Mouse (Mus musculus): ENCODE results near the gene Tspan31. TPM values are rescaled to one million over a fixed set of nuclear protein-coding genes. Genes with fewer than 3 reads are reported as not detected.

Gene Tspan31
- polyA plus RNA-seq, 1 experiment from 2014 or later, result 130 TPM

GRCm38 (mm10) chr10:127107563-127108261, 37.6 kb upstream of the Tspan31 start:
- Histone ChIP-seq H3K4me3 (ENCODE audit: low read depth, low read length) (no peak overlapping the region), H3K4me1 (ENCODE audit: insufficient read depth) (no peaks in the 10 kb centered on the region), H3K9me3 (ENCODE audit: low read depth, low read length) (no peaks in the 10 kb centered on the region), H3K27ac (ENCODE audit: low read depth) (no peak overlapping the region), H3K9ac (no peak overlapping the region), H3K27me3 (ENCODE audit: insufficient read depth, low read length) (no peaks in the 10 kb centered on the region), H3K4me2 (no peak overlapping the region), H3K36me3 (ENCODE audit: insufficient read depth) (peaks cover 11% of the 10 kb centered on the region)
- TF ChIP-seq CTCF (IDR thresholded peaks at IDR 0.05; ENCODE audit: low read depth), result no peak
- ATAC-seq (ENCODE audit: insufficient read depth), result no peak
- no peak for DNase-seq
- WGBS, result 82% methylated on average over 16 of the region's 16 CpGs

DNA sequence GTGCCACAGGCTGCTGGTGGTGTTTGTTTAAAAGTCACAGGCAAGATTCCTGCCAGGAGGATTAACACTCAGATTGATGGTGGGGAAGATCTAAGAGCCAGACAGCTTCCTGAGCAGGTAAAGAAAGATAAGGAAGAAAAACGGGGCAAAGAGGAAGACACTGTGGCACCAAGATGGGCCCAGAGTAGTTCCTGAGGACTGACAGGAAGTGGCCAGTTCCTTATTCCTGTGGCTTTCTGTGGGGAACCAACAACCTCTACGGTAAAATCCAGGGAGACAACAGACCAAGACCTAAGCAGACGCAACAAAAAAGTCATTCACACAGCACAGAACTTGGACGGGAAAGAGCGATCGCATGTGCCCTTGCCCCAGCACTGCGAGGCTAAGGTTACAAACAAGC, 33.6 kb upstream of the Tspan31 start:
- Histone ChIP-seq H3K9me3 (ENCODE audit: low read depth, low read length) (no peaks in the 10 kb centered on the region), H3K9ac (no peak overlapping the region), H3K27me3 (ENCODE audit: insufficient read depth, low read length) (no peaks in the 10 kb centered on the region), H3K4me1 (ENCODE audit: insufficient read depth) (no peaks in the 10 kb centered on the region), H3K4me3 (ENCODE audit: low read depth, low read length) (no peak overlapping the region), H3K27ac (ENCODE audit: low read depth) (no peak overlapping the region), H3K4me2 (no peak overlapping the region), H3K36me3 (ENCODE audit: insufficient read depth) (peaks cover 24% of the 10 kb centered on the region)
- ATAC-seq (ENCODE audit: insufficient read depth) (no peak), DNase-seq (no peak)
- 61% methylated on average over 7 of the region's 7 CpGs for WGBS
- no peak for TF ChIP-seq CTCF (IDR thresholded peaks at IDR 0.05; ENCODE audit: low read depth)

DNA sequence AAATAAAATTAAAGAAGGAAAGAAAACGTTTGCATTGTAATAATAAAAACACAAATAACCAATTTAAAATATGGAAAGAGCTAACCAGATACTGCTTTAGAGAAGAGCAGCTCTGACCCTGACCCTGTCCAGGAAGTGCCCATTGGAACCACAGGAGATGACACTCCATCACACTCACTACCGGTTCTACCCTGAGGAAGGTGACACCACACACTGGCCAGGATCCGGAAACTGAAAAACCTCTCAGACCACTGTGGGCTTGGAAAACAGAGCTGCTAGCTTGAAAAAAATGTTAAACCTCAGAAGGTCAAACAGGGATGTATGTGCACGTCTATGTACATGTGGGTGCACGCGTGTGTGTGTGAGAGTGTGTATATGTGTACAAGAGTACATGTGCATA, 31.1 kb upstream of the Tspan31 start:
- 72% methylated on average over 6 of the region's 6 CpGs for WGBS
- Histone ChIP-seq H3K36me3 (ENCODE audit: insufficient read depth) (peaks cover 42% of the 10 kb centered on the region), H3K4me2 (no peak overlapping the region)

DNA sequence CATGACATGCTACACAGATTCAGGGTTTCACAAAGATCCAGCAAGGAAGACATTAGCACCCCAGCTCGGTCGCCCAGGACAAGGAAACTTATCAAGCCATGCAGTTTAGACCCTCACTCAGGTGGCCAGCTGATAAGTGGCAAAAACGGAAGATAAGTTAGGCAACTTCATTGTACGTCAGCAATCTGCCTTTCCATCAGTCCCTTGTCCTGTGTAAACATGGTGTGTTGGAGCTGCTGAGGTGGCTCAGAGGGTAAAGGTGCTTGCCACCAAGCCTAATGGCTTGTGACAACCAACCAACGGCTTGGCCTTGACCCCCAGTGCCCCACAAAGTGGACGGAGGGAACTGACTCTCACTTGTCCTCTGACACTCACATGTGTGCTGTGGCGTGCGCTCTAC, 30.4 kb upstream of the Tspan31 start:
- H3K4me1 ChIP-seq (ENCODE audit: insufficient read depth), result no peaks in the 10 kb centered on the region
- no peak overlapping the region for H3K27ac ChIP-seq (ENCODE audit: low read depth)
- ATAC-seq (ENCODE audit: insufficient read depth) (no peak), DNase-seq (no peak)
- no peak overlapping the region for H3K4me3 ChIP-seq (ENCODE audit: low read depth, low read length)
- no peaks in the 10 kb centered on the region for H3K9me3 ChIP-seq (ENCODE audit: low read depth, low read length)
- H3K9ac ChIP-seq, result no peak overlapping the region
- no peaks in the 10 kb centered on the region for H3K27me3 ChIP-seq (ENCODE audit: insufficient read depth, low read length)
- H3K4me2 ChIP-seq, result no peak overlapping the region
- peaks cover 45% of the 10 kb centered on the region for H3K36me3 ChIP-seq (ENCODE audit: insufficient read depth)
- no peak for TF ChIP-seq CTCF (IDR thresholded peaks at IDR 0.05; ENCODE audit: low read depth)
- 65% methylated on average over 8 of the region's 8 CpGs for whole genome bisulfite sequencing

More for the DNA sequence above, 31.1 kb upstream of the Tspan31 start:
- no peak for ATAC-seq (ENCODE audit: insufficient read depth)
- H3K9ac ChIP-seq, result no peak overlapping the region
- no peak for TF ChIP-seq CTCF (IDR thresholded peaks at IDR 0.05; ENCODE audit: low read depth)
- H3K9me3 ChIP-seq (ENCODE audit: low read depth, low read length), result no peaks in the 10 kb centered on the region
- H3K27me3 ChIP-seq (ENCODE audit: insufficient read depth, low read length), result no peaks in the 10 kb centered on the region
- H3K27ac ChIP-seq (ENCODE audit: low read depth), result no peak overlapping the region
- no peak overlapping the region for H3K4me3 ChIP-seq (ENCODE audit: low read depth, low read length)
- no peaks in the 10 kb centered on the region for H3K4me1 ChIP-seq (ENCODE audit: insufficient read depth)
- no peak for DNase-seq

GRCm38 (mm10) chr10:127099868-127100267, 29.8 kb upstream of the Tspan31 start:
- H3K4me1 ChIP-seq (ENCODE audit: insufficient read depth), result 0 out of 2 replicates have a peak, but pooled peaks cover 4% of the 10 kb centered on the region
- H3K27me3 ChIP-seq (ENCODE audit: insufficient read depth, low read length), result no peaks in the 10 kb centered on the region
- no peak overlapping the region for H3K4me3 ChIP-seq (ENCODE audit: low read depth, low read length)
- no peak for ATAC-seq (ENCODE audit: insufficient read depth)
- peaks cover 44% of the 10 kb centered on the region for H3K36me3 ChIP-seq (ENCODE audit: insufficient read depth)
- H3K9ac ChIP-seq, result no peak overlapping the region
- H3K4me2 ChIP-seq, result no peak overlapping the region
- H3K9me3 ChIP-seq (ENCODE audit: low read depth, low read length), result no peaks in the 10 kb centered on the region
- DNase-seq, result no peak
- H3K27ac ChIP-seq (ENCODE audit: low read depth), result no peak overlapping the region
- no peak for TF ChIP-seq CTCF (IDR thresholded peaks at IDR 0.05; ENCODE audit: low read depth)
- 89% methylated on average over 15 of the region's 15 CpGs for WGBS

DNA sequence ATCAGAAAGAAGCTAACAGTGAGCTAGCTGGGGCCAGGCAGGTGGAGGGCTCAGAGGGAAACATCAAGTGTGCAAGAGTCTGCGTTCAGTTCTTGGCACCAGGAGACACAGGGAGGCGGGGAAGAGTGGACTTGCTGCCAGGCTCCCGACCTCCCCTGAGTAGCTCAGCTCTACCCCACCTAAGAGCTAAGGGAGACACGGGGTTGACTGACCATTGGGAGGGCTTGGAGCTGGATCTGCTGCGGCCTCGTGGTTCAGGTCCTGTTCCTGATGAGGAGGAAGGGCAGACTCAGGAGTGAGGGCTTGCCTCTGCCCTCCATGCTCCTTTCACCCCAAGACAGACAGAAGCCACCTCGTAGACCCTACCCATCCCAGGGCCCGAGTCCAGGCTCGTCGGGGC, 29.1 kb upstream of the Tspan31 start:
- Histone ChIP-seq H3K9me3 (ENCODE audit: low read depth, low read length) (no peaks in the 10 kb centered on the region), H3K4me3 (ENCODE audit: low read depth, low read length) (no peak overlapping the region), H3K9ac (no peak overlapping the region), H3K4me2 (no peak overlapping the region), H3K27me3 (ENCODE audit: insufficient read depth, low read length) (no peaks in the 10 kb centered on the region), H3K36me3 (ENCODE audit: insufficient read depth) (peaks cover 44% of the 10 kb centered on the region), H3K4me1 (ENCODE audit: insufficient read depth) (0 out of 2 replicates have a peak, but pooled peaks cover 5% of the 10 kb centered on the region), H3K27ac (ENCODE audit: low read depth) (no peak overlapping the region)
- no peak for ATAC-seq (ENCODE audit: insufficient read depth)
- 76% methylated on average over 10 of the region's 10 CpGs for WGBS
- TF ChIP-seq CTCF (IDR thresholded peaks at IDR 0.05; ENCODE audit: low read depth), result no peak
- DNase-seq, result no peak

DNA sequence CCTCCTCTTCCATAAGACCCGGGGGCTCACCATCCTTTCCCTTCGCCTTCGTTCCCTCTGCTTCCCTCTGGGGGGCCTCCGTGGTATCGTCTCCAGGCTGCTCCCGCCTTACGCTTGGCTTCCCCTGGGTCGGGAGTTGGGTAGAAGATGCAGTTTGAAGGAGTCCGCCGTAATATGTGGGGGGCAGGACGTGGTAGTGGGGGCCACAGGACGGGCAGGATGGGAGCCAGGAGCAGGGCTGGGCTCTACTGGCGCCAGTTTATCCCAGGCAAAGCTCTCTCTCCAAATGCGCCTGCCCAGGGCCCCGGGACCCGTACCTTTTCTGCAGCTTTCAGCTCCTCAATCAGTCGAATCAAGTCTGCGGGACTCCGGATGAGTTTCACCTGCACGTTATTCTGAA, 28.4 kb upstream of the Tspan31 start:
- peaks cover 44% of the 10 kb centered on the region for H3K36me3 ChIP-seq (ENCODE audit: insufficient read depth)

More for the DNA sequence above, 28.4 kb upstream of the Tspan31 start:
- Histone ChIP-seq H3K4me2 (no peak overlapping the region), H3K27me3 (ENCODE audit: insufficient read depth, low read length) (no peaks in the 10 kb centered on the region), H3K4me1 (ENCODE audit: insufficient read depth) (0 out of 2 replicates have a peak, but pooled peaks cover 5% of the 10 kb centered on the region), H3K9me3 (ENCODE audit: low read depth, low read length) (no peaks in the 10 kb centered on the region), H3K4me3 (ENCODE audit: low read depth, low read length) (no peak overlapping the region), H3K27ac (ENCODE audit: low read depth) (no peak overlapping the region), H3K9ac (no peak overlapping the region)
- no peak for ATAC-seq (ENCODE audit: insufficient read depth)
- DNase-seq, result no peak
- TF ChIP-seq CTCF (IDR thresholded peaks at IDR 0.05; ENCODE audit: low read depth), result no peak
- 83% methylated on average over 20 of the region's 20 CpGs for WGBS
